Mouse (Mus musculus) embryonic facial prominence, embryonic 12.5 days (tissue): ENCODE results near the gene Nhp2. TPM values are rescaled to one million over a fixed set of nuclear protein-coding genes. Genes with fewer than 3 reads are reported as not detected.
"Not testable (repeated sequence)": the region's sequence is repeated elsewhere in the genome, so short reads cannot be mapped to it uniquely, and the experiment has no call there.

ENCODE experiments used
- ATAC-seq: fragments of 200-750 bp; cut with Nextera tagmentation; 2 replicates; pipeline ENCODE4 v1.8.0; 2017; ENCODE audit not compliant: insufficient number of reproducible peaks, insufficient read depth, low FRiP score, low TSS enrichment
- H3K27ac ChIP-seq: fragments of 300-500 bp; sonication (generic); 2 replicates; pipeline ENCODE4 v1.5.1; 2016; ENCODE audit warnings: mild to moderate bottlenecking
- H3K27me3 ChIP-seq: fragments of 300-500 bp; sonication (generic); 2 replicates; pipeline ENCODE4 v1.6.1; 2016; ENCODE audit warnings: mild to moderate bottlenecking, moderate library complexity
- H3K36me3 ChIP-seq: fragments of 300-500 bp; sonication (generic); 2 replicates; pipeline ENCODE4 v1.6.1; 2016; ENCODE audit warnings: mild to moderate bottlenecking
- H3K4me1 ChIP-seq: fragments of 300-500 bp; sonication (generic); 2 replicates; pipeline ENCODE4 v1.6.1; 2016
- H3K4me2 ChIP-seq: fragments of 300-500 bp; sonication (generic); replicated peaks from 2 replicates; pipeline ENCODE4 v1.6.1; 2016; ENCODE audit warnings: mild to moderate bottlenecking, moderate library complexity
- H3K4me3 ChIP-seq: fragments of 300-500 bp; sonication (generic); 2 replicates; pipeline ENCODE4 v1.5.1; 2016; ENCODE audit warnings: mild to moderate bottlenecking
- H3K9ac ChIP-seq: fragments of 300-500 bp; sonication (generic); 2 replicates; pipeline ENCODE4 v1.6.1; 2016; ENCODE audit warnings: mild to moderate bottlenecking, moderate library complexity
- H3K9me3 ChIP-seq: fragments of 300-500 bp; sonication (generic); 2 replicates; pipeline ENCODE4 v1.6.1; 2016; ENCODE audit warnings: mild to moderate bottlenecking, moderate library complexity
- WGBS: fragments of 180-500 bp; shearing (Covaris S2); methylation state at CpG from one replicate; pipeline ENCODE4 v1.1.7; 2016; 5-methylcytosine and 5-hydroxymethylcytosine counted together
- polyA plus RNA-seq: library from polyadenylated mRNA; unstranded; fragments of >200 nt; fragmentation: Nextera tagmentation; extraction: Ambion mirVana; gene quantifications from 2 replicates; pipeline ENCODE4 v1.2.1, GENCODE M21; 2016

The Nhp2 gene
- polyA plus RNA-seq, 1 experiment from 2014 or later: 141 TPM

DNA sequence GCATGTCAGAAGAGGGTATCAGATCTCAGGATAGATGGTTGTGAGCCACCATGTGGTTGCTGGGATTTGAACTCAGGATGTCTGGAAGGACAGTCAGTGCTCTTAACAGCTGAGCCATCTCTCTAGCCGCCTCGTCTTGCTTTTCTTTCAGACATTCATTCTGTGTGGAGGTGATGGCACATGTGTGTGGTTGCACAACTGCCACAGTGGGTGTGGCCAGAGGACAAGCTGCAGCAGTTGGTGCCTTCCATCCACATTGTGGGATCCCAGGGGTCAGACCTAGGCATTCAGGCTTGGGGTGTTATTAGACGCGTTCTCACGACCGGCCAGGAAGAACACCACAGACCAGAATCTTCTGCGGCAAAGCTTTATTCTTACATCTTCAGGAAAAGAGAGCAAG lies 45.2 kb downstream of the Nhp2 start:
- not testable (repeated sequence) for ATAC-seq, H3K27me3 ChIP-seq, H3K27ac ChIP-seq, H3K9me3 ChIP-seq, H3K4me3 ChIP-seq, H3K4me2 ChIP-seq, H3K36me3 ChIP-seq, H3K4me1 ChIP-seq, H3K9ac ChIP-seq
- 91% methylated on average over 7 of the region's 7 CpGs for WGBS

DNA sequence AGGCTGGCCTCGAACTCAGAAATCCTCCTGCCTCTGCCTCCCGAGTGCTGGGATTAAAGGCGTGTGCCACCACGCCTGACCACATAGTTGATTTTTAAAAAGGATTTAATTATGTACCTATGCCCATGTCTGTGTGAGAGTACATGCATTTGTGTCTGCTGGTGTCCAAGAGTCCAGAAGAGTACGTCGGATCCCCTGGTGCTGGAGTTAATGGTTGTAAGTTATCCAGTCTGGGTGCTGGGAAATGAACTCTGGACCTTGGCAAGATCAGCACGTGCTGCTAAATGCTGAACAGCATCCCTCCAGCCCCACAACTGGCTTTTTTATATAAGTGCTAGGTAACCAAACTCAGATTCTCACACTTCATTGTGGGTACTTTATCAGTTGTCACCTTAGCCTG lies 51.3 kb downstream of the Nhp2 start:
- Histone ChIP-seq H3K4me1 (peaks cover 3% of the 10 kb centered on the region; the same call in 1 of the 2 replicates), H3K27me3 (no peaks in the 10 kb centered on the region), H3K4me3 (no peak overlapping the region), H3K4me2 (no peak overlapping the region), H3K9ac (no peak overlapping the region), H3K9me3 (no peaks in the 10 kb centered on the region), H3K27ac (no peak overlapping the region), H3K36me3 (no peaks in the 10 kb centered on the region)
- no peak for ATAC-seq
- 94% methylated on average over 7 of the region's 7 CpGs for WGBS

DNA sequence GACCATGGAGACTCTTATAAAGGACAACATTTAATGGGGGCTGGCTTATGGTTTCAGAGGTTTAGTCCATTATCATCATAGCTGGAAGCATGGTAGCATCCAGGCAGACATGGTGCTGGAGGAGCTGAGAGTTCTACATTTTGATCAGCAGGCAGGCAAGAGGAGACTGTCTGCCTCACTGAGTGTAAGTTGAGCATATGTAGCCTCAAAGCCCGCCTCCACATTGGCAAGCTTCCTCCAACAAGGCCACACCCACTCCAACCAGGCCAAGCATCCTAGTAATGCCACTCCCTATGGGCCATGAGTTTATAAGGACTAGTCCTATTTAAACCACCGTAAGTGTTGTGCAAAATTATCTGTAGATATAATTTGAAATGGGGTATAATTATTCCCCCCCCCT lies 51.8 kb downstream of the Nhp2 start:
- H3K9ac ChIP-seq: no peak overlapping the region
- H3K36me3 ChIP-seq: no peaks in the 10 kb centered on the region
- no peak for ATAC-seq
- no peaks in the 10 kb centered on the region for H3K9me3 ChIP-seq
- H3K27me3 ChIP-seq: no peaks in the 10 kb centered on the region
- H3K4me1 ChIP-seq: peaks cover 3% of the 10 kb centered on the region; the same call in 1 of the 2 replicates
- WGBS: 74% methylated on average over 2 of the region's 2 CpGs
- no peak overlapping the region for H3K4me3 ChIP-seq
- no peak overlapping the region for H3K27ac ChIP-seq
- no peak overlapping the region for H3K4me2 ChIP-seq

DNA sequence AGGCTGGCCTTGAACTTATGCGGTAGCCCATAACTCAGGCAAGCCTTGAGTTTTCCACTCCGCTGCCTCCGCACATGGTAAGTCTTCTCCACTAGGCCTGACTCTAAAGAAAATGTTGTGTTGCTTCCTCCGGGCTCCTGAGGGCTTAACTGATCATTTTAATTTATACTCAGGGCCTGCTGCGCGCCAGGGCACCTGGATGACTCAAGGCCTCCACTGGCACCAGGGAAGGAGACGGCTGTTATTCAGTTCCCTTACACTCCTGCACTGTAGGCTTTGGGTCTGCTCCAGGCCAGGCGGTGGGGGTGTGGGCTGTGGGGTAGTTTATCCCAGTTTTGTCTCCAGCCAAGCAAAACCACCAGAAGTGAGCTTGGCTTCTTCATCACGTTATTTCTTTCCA lies 53.8 kb downstream of the Nhp2 start:
- Histone ChIP-seq H3K9me3 (no peaks in the 10 kb centered on the region), H3K4me2 (no peak overlapping the region), H3K9ac (no peak overlapping the region), H3K27ac (no peak overlapping the region), H3K36me3 (no peaks in the 10 kb centered on the region), H3K27me3 (no peaks in the 10 kb centered on the region), H3K4me1 (peaks cover 3% of the 10 kb centered on the region; the same call in 1 of the 2 replicates), H3K4me3 (no peak overlapping the region)
- WGBS: 80% methylated on average over 9 of the region's 9 CpGs
- no peak for ATAC-seq

Other genes starting within 250 kb of the Nhp2 start
- gene Phykpl, start 35.0 kb upstream of the Nhp2 start, polyA plus RNA-seq: 17.4 and 17.5 TPM in 2 replicates
- 714 and 750 TPM in 2 replicates for gene Hnrnpab, start 12.9 kb upstream of the Nhp2 start, polyA plus RNA-seq
- gene Rmnd5b, start 16.2 kb downstream of the Nhp2 start, polyA plus RNA-seq: 43.7 and 47.6 TPM in 2 replicates
- 23.6 and 24.7 TPM in 2 replicates for gene N4bp3, start 31.1 kb downstream of the Nhp2 start, polyA plus RNA-seq
- 2.3 and 2.5 TPM in 2 replicates for gene D930048N14Rik, start 31.2 kb downstream of the Nhp2 start, polyA plus RNA-seq
- gene 0610009B22Rik, start 69.1 kb downstream of the Nhp2 start, polyA plus RNA-seq: 91.7 and 92.0 TPM in 2 replicates
- 14.6 and 15.1 TPM in 2 replicates for gene Sec24a, start 143.9 kb downstream of the Nhp2 start, polyA plus RNA-seq
- 91.6 and 93.1 TPM in 2 replicates for gene Sar1b, start 144.0 kb downstream of the Nhp2 start, polyA plus RNA-seq
- 1.8 and 2.1 TPM in 2 replicates for gene Jade2, start 237.9 kb downstream of the Nhp2 start, polyA plus RNA-seq